Mouse (Mus musculus) lung, embryonic 16.5 days (tissue): ENCODE data around the gene Nfkbie. TPM values are rescaled to one million over a fixed set of nuclear protein-coding genes. Genes with fewer than 3 reads are reported as not detected.
A peak's percentile ranks its signal among the peaks of the same experiment; 100 is the strongest.

Experiments
- ATAC-seq: fragments of 200-750 bp; cut with Nextera tagmentation; 2 replicates; pipeline ENCODE4 v1.8.0; 2017; ENCODE audit warnings: low read depth, mild to moderate bottlenecking, moderate library complexity
- H3K27ac ChIP-seq: fragments of 300-500 bp; sonication (generic); 2 replicates; pipeline ENCODE4 v1.5.1; 2014; ENCODE audit warnings: mild to moderate bottlenecking, control low read depth, low read length
- H3K27me3 ChIP-seq: fragments of 300-500 bp; sonication (generic); 2 replicates; pipeline ENCODE4 v1.6.1; 2014; ENCODE audit warnings: low read depth, low read length, mixed read lengths; ENCODE audit not compliant: control insufficient read depth, insufficient read depth
- H3K36me3 ChIP-seq: fragments of 300-500 bp; sonication (generic); 2 replicates; pipeline ENCODE4 v1.6.1; 2014; ENCODE audit warnings: low read length; ENCODE audit not compliant: control insufficient read depth, insufficient read depth
- H3K4me1 ChIP-seq: fragments of 300-500 bp; sonication (generic); replicated peaks from 2 replicates; pipeline ENCODE4 v1.6.1; 2014; ENCODE audit warnings: low read length, mixed read lengths; ENCODE audit not compliant: control insufficient read depth, insufficient read depth
- H3K4me2 ChIP-seq: fragments of 300-500 bp; sonication (generic); 2 replicates; pipeline ENCODE4 v1.6.1; 2014; ENCODE audit warnings: low read depth, low read length, control low read depth
- H3K4me3 ChIP-seq: fragments of 300-500 bp; sonication (generic); 2 replicates; pipeline ENCODE4 v1.5.1; 2014; ENCODE audit warnings: mild to moderate bottlenecking, low read length, control low read depth
- H3K9ac ChIP-seq: fragments of 300-500 bp; sonication (generic); 2 replicates; pipeline ENCODE4 v1.6.1; 2014; ENCODE audit warnings: low read length, control low read depth
- H3K9me3 ChIP-seq: fragments of 300-500 bp; sonication (generic); 2 replicates; pipeline ENCODE4 v1.6.1; 2016; ENCODE audit warnings: low read length; ENCODE audit not compliant: control insufficient read depth
- WGBS: fragments of 180-500 bp; shearing (Covaris S2); extraction: QIAGEN DNeasy Blood & Tissue Kit; methylation state at CpG from one replicate; pipeline ENCODE4 v1.1.7; 2014; 5-methylcytosine and 5-hydroxymethylcytosine counted together
- polyA plus RNA-seq: library from polyadenylated mRNA; unstranded; fragments of >200 nt; fragmentation: Nextera tagmentation; extraction: Ambion mirVana; gene quantifications from 2 replicates; pipeline ENCODE4 v1.2.1, GENCODE M21; 2015

The Nfkbie gene
- polyA plus RNA-seq, 1 experiment from 2014 or later: 3.1 TPM

DNA sequence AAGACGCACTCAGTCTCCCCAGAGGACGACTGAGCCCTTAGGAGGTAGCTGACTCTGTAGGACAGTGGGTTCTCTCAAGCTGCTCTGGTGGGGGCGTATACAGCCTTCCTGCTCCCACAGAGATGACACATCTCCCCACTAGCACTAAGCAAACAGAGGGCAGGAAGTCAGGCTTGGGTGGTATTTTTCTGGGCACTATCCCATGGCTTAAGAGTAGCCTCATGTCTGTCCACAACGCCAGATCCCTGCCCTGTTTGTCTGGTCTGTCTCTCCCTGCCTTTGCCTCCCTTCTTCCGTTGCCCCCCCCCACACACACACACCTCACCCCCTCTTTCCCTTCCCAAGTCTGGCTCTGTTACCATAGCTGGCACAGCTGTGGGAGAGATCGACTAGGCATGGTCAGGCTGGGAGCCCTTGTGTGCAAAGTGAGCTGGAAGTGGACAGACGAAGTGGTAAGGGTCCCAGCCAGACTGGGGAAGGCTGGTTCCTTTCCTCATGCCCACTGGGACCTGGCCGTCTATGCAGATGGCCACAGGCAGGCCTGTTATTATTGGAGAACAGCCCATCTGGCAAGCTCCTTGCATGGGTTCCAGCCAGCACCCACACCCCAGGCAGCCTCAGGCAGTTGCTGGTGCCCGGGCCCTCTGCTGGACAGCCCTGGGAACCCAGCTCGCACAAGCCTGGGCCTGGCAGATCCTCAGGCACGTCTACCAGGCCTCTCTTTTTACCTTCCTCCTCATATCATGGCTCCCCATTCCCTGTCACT, 41.3 kb downstream of the Nfkbie start:
- peak; percentile 44 for ATAC-seq
- H3K27me3 ChIP-seq: no peaks in the 10 kb centered on the region
- H3K4me2 ChIP-seq: no peak overlapping the region
- WGBS: 36% methylated on average over 11 of the region's 11 CpGs
- no peak overlapping the region for H3K4me3 ChIP-seq
- H3K36me3 ChIP-seq: no peaks in the 10 kb centered on the region
- H3K4me1 ChIP-seq: peaks cover 53% of the 10 kb centered on the region
- peak overlapping the region; percentile 15; the same call in 1 of the 2 replicates for H3K27ac ChIP-seq
- H3K9ac ChIP-seq: no peak overlapping the region
- H3K9me3 ChIP-seq: no peaks in the 10 kb centered on the region

- ATAC-seq: peak; percentile 27; the same call in 1 of the 2 replicates
Observed at GRCm38 (mm10) chr17:45597787-45598186, 42.3 kb downstream of the Nfkbie start.

GRCm38 (mm10) chr17:45598376-45598775, 42.9 kb downstream of the Nfkbie start:
- no peak overlapping the region for H3K27ac ChIP-seq
- no peaks in the 10 kb centered on the region for H3K9me3 ChIP-seq
- H3K4me1 ChIP-seq: peaks cover 39% of the 10 kb centered on the region
- no peak overlapping the region for H3K9ac ChIP-seq
- no peaks in the 10 kb centered on the region for H3K36me3 ChIP-seq
- no peak for ATAC-seq
- H3K4me2 ChIP-seq: no peak overlapping the region
- 89% methylated on average over 2 of the region's 2 CpGs for WGBS
- no peak overlapping the region for H3K4me3 ChIP-seq
- H3K27me3 ChIP-seq: 0 out of 2 replicates have a peak, but pooled peaks cover 2% of the 10 kb centered on the region

More at GRCm38 (mm10) chr17:45597787-45598186, 42.3 kb downstream of the Nfkbie start:
- peaks cover 45% of the 10 kb centered on the region for H3K4me1 ChIP-seq
- 27% methylated on average over 3 of the region's 3 CpGs for WGBS
- H3K4me3 ChIP-seq: no peak overlapping the region
- no peak overlapping the region for H3K4me2 ChIP-seq
- no peak overlapping the region for H3K9ac ChIP-seq
- no peak overlapping the region for H3K27ac ChIP-seq
- H3K36me3 ChIP-seq: no peaks in the 10 kb centered on the region
- no peaks in the 10 kb centered on the region for H3K9me3 ChIP-seq
- 0 out of 2 replicates have a peak, but pooled peaks cover 2% of the 10 kb centered on the region for H3K27me3 ChIP-seq

- no peaks in the 10 kb centered on the region for H3K9me3 ChIP-seq
- no peaks in the 10 kb centered on the region for H3K36me3 ChIP-seq
- H3K4me1 ChIP-seq: peaks cover 37% of the 10 kb centered on the region
- peak overlapping the region; percentile 44 for H3K4me3 ChIP-seq
- H3K4me2 ChIP-seq: peak overlapping the region; percentile 71
- H3K27ac ChIP-seq: no peak overlapping the region
- 29% methylated on average over 3 of the region's 3 CpGs for WGBS
- H3K27me3 ChIP-seq: 0 out of 2 replicates have a peak, but pooled peaks cover 2% of the 10 kb centered on the region
- no peak for ATAC-seq
- peak overlapping the region; percentile 61; the same call in 1 of the 2 replicates for H3K9ac ChIP-seq
Observed at GRCm38 (mm10) chr17:45598891-45599290, 43.4 kb downstream of the Nfkbie start.

GRCm38 (mm10) chr17:45599446-45600242, 44.1 kb downstream of the Nfkbie start, which contains the start of gene Slc29a1:
Gene Slc29a1, minus strand, starts transcription at chr17:45599606.
- Histone ChIP-seq H3K4me2 (peak within 1 kb of the TSS; percentile 71), H3K4me1 (peaks cover 30% of the 10 kb centered on the region), H3K9ac (peak within 1 kb of the TSS; percentile 61), H3K27me3 (0 out of 2 replicates have a peak, but pooled peaks cover 2% of the 10 kb centered on the region), H3K27ac (no peak within 1 kb of the TSS), H3K4me3 (peak within 1 kb of the TSS; percentile 44), H3K9me3 (no peaks in the 10 kb centered on the region), H3K36me3 (no peaks in the 10 kb centered on the region)
- 19% methylated on average over 31 of the region's 32 CpGs for WGBS
- ATAC-seq: peak; percentile 34

DNA sequence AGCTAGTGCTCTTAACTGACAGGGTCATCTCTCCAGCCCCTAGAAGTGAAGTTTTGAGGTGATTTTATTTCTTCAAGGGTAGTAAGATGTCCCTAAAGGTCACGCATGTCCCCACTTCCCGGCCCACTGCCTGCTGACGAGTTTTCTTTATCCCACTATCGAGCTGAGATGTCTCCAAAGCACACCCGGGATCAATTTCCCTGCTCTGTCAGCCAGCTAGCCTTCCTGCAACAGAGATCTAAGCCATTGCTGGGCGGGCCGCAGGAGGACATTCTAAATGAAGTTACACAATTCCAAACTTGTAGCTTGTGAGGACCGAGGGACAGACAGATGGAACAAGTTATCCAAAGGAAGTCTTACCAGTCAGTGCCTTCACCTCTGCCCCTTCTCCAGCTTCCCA, 44.8 kb downstream of the Nfkbie start:
- Histone ChIP-seq H3K27ac (no peak overlapping the region), H3K4me2 (no peak overlapping the region), H3K9ac (no peak overlapping the region), H3K36me3 (no peaks in the 10 kb centered on the region), H3K4me1 (peaks cover 28% of the 10 kb centered on the region), H3K27me3 (0 out of 2 replicates have a peak, but pooled peaks cover 2% of the 10 kb centered on the region), H3K4me3 (no peak overlapping the region), H3K9me3 (no peaks in the 10 kb centered on the region)
- 72% methylated on average over 8 of the region's 8 CpGs for WGBS
- no peak for ATAC-seq

GRCm38 (mm10) chr17:45601325-45601724, 45.8 kb downstream of the Nfkbie start:
- no peaks in the 10 kb centered on the region for H3K9me3 ChIP-seq
- peak overlapping the region; percentile 21 for H3K9ac ChIP-seq
- H3K4me1 ChIP-seq: peaks cover 20% of the 10 kb centered on the region
- WGBS: 18% methylated on average over 22 of the region's 22 CpGs
- ATAC-seq: no peak
- H3K4me3 ChIP-seq: 0 out of 2 replicates have a peak overlapping the region, but pooled peaks have one; percentile 9
- peak overlapping the region; percentile 29 for H3K4me2 ChIP-seq
- no peaks in the 10 kb centered on the region for H3K36me3 ChIP-seq
- H3K27ac ChIP-seq: no peak overlapping the region
- 0 out of 2 replicates have a peak, but pooled peaks cover 2% of the 10 kb centered on the region for H3K27me3 ChIP-seq

DNA sequence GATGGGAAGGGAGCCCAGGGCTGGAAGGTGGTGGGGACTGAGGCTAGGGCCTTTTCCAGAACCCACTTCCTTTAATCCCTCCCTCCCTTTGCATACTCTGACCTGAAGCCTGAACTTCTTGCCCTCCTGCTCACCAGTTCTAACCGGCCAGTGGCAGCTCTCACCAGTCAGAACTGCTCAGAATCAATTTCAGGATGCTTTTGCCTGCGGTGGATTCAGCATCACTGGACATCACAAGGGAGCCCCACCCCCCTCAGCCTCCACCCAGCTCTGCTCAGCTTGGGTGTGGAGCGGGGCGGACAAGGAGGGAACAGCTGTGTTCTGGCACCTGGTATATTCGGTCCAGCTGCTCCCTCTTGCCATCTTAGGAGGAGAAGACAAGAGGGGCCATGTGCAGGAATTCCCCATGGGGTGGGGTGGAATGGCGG, 46.4 kb downstream of the Nfkbie start, which contains the start of gene Mymx:
TSS of gene Mymx (minus strand) at position 226 of the 428 bp plus-strand sequence.
- H3K4me2 ChIP-seq: peak within 1 kb of the TSS; percentile 29
- H3K4me3 ChIP-seq: 0 out of 2 replicates have a peak within 1 kb of the TSS, but pooled peaks have one; percentile 9
- peak within 1 kb of the TSS; percentile 21 for H3K9ac ChIP-seq

More for the DNA sequence above, 46.4 kb downstream of the Nfkbie start, which contains the start of gene Mymx:
- Histone ChIP-seq H3K4me1 (peaks cover 14% of the 10 kb centered on the region), H3K9me3 (no peaks in the 10 kb centered on the region), H3K36me3 (no peaks in the 10 kb centered on the region), H3K27ac (no peak within 1 kb of the TSS), H3K27me3 (0 out of 2 replicates have a peak, but pooled peaks cover 2% of the 10 kb centered on the region)
- 52% methylated on average over 6 of the region's 6 CpGs for WGBS
- no peak for ATAC-seq
